Mouse (Mus musculus): ENCODE measurements around the gene Slc38a4. TPM values are rescaled to one million over a fixed set of nuclear protein-coding genes. Genes with fewer than 3 reads are reported as not detected.

Slc38a4 gene
- polyA plus RNA-seq, 1 experiment from 2014 or later = 20.5 TPM

DNA sequence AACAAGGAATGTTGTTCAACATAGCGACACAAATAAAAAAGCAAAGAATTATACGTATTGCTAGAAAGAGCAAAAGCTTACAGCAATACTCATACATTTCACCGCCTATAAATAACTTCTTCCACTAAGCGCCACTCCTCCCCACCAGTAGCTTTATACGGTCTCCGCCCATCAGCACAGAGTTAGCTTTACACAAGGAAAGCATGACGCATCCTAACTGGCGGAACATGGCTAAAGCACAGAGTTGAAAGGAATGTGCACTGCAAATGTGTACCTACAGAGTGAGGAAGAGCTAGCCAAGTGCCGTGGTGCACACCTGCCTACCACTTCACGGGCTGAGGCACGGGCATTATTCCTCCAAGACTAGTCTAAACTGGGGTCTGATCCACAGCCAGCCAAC lies 95.4 kb downstream of the Slc38a4 start:
- ATAC-seq (replicated peaks; ENCODE audit: low FRiP score) (no peak), DNase-seq (ENCODE audit: low spot score) (no peak)
- Histone ChIP-seq H3K9me3 (ENCODE audit: control insufficient read depth, low read length) (no peaks in the 10 kb centered on the region), H3K36me3 (ENCODE audit: control insufficient read depth, insufficient read depth, low read length) (no peaks in the 10 kb centered on the region), H3K4me3 (ENCODE audit: low read depth, low read length) (no peak overlapping the region), H3K4me1 (replicated peaks; ENCODE audit: control insufficient read depth, insufficient read depth, low read length) (no peaks in the 10 kb centered on the region), H3K27ac (ENCODE audit: low read depth, low read length) (no peak overlapping the region), H3K9ac (ENCODE audit: low read length) (no peak overlapping the region), H3K4me2 (ENCODE audit: low read depth, low read length, severe bottlenecking) (no peak overlapping the region), H3K27me3 (ENCODE audit: control insufficient read depth, insufficient read depth, low read length) (no peaks in the 10 kb centered on the region)
- WGBS = 95% methylated on average over 11 of the region's 11 CpGs

- Histone ChIP-seq H3K4me1 (replicated peaks; ENCODE audit: control insufficient read depth, insufficient read depth, low read length) (no peaks in the 10 kb centered on the region), H3K9me3 (ENCODE audit: control insufficient read depth, low read length) (no peaks in the 10 kb centered on the region), H3K36me3 (ENCODE audit: control insufficient read depth, insufficient read depth, low read length) (no peaks in the 10 kb centered on the region), H3K4me2 (ENCODE audit: low read depth, low read length, severe bottlenecking) (no peak overlapping the region), H3K27me3 (ENCODE audit: control insufficient read depth, insufficient read depth, low read length) (no peaks in the 10 kb centered on the region), H3K27ac (ENCODE audit: low read depth, low read length) (no peak overlapping the region), H3K4me3 (ENCODE audit: low read depth, low read length) (no peak overlapping the region), H3K9ac (ENCODE audit: low read length) (no peak overlapping the region)
- DNase-seq (ENCODE audit: low spot score) = no peak
- no peak for ATAC-seq (replicated peaks; ENCODE audit: low FRiP score)
- WGBS = 64% methylated on average over 2 of the region's 2 CpGs
Measured at GRCm38 (mm10) chr15:96959247-96959646, 96.5 kb downstream of the Slc38a4 start.

DNA sequence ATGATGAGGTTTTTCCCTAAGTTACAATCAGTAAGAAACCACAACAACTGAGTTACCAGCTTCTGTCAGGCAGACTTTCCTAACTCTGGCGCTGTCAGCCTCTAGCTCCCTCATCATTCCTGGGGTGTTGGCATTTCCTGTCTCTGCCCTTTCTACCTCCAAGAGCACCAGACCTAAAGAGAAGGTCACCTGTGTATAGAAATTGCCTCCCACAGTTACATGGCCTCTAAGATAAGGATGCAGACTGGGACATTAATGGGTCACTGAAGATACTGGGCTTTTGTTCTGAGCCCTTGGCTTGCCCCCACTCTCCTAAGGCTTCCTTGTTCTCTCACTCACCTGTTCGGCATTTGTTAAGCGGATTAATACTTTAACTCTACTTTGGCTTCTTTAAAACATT lies 99.1 kb downstream of the Slc38a4 start:
- no peaks in the 10 kb centered on the region for H3K9me3 ChIP-seq (ENCODE audit: control insufficient read depth, low read length)
- 82% methylated on average over 3 of the region's 3 CpGs for WGBS

DNA sequence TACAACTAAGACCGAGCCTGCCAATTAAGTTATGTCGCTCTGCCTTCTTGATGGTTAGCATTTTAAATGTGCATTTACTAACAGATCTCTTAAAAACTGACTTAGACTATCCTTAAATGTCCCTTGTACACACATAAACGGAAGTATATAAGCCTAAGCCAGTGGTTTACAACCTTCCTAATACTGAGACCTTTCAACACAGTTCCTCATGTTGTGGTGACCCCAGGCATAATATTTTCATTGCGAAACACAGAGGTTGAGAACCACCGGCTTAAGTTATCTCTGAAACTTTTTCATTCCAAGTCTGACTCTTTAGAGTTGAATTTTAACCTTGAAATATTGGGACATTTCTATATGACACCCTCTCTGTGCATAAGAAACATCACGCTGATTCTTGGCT lies 101.4 kb downstream of the Slc38a4 start:
- no peak for DNase-seq (ENCODE audit: low spot score)

More for the DNA sequence above, 99.1 kb downstream of the Slc38a4 start:
- ATAC-seq (replicated peaks; ENCODE audit: low FRiP score) (no peak), DNase-seq (ENCODE audit: low spot score) (no peak)
- Histone ChIP-seq H3K27me3 (ENCODE audit: control insufficient read depth, insufficient read depth, low read length) (no peaks in the 10 kb centered on the region), H3K4me1 (replicated peaks; ENCODE audit: control insufficient read depth, insufficient read depth, low read length) (no peaks in the 10 kb centered on the region), H3K36me3 (ENCODE audit: control insufficient read depth, insufficient read depth, low read length) (no peaks in the 10 kb centered on the region), H3K9ac (ENCODE audit: low read length) (no peak overlapping the region), H3K4me3 (ENCODE audit: low read depth, low read length) (no peak overlapping the region), H3K27ac (ENCODE audit: low read depth, low read length) (no peak overlapping the region), H3K4me2 (ENCODE audit: low read depth, low read length, severe bottlenecking) (no peak overlapping the region)

DNA sequence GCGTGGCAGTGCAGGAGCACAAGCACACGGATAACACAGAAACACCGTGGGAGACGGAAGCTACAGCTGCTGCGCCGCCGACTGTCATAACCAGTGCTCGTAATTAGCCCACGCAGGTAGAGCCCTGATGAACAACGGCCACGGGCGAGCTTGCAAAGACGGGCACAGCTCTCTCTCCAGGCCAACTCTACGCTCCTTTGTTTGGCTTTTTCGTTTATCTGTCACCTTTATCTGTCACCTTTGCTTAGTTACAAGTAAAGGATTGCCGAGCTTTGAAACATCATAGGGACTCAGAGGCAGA lies 101.9 kb downstream of the Slc38a4 start:
- no peaks in the 10 kb centered on the region for H3K9me3 ChIP-seq (ENCODE audit: control insufficient read depth, low read length)

More for the DNA sequence above, 101.4 kb downstream of the Slc38a4 start:
- Histone ChIP-seq H3K4me3 (ENCODE audit: low read depth, low read length) (no peak overlapping the region), H3K4me1 (replicated peaks; ENCODE audit: control insufficient read depth, insufficient read depth, low read length) (no peaks in the 10 kb centered on the region), H3K4me2 (ENCODE audit: low read depth, low read length, severe bottlenecking) (no peak overlapping the region), H3K27ac (ENCODE audit: low read depth, low read length) (no peak overlapping the region), H3K36me3 (ENCODE audit: control insufficient read depth, insufficient read depth, low read length) (no peaks in the 10 kb centered on the region), H3K9ac (ENCODE audit: low read length) (no peak overlapping the region), H3K27me3 (ENCODE audit: control insufficient read depth, insufficient read depth, low read length) (no peaks in the 10 kb centered on the region), H3K9me3 (ENCODE audit: control insufficient read depth, low read length) (no peaks in the 10 kb centered on the region)
- WGBS = 93% methylated on average over 6 of the region's 6 CpGs
- no peak for ATAC-seq (replicated peaks; ENCODE audit: low FRiP score)

DNA sequence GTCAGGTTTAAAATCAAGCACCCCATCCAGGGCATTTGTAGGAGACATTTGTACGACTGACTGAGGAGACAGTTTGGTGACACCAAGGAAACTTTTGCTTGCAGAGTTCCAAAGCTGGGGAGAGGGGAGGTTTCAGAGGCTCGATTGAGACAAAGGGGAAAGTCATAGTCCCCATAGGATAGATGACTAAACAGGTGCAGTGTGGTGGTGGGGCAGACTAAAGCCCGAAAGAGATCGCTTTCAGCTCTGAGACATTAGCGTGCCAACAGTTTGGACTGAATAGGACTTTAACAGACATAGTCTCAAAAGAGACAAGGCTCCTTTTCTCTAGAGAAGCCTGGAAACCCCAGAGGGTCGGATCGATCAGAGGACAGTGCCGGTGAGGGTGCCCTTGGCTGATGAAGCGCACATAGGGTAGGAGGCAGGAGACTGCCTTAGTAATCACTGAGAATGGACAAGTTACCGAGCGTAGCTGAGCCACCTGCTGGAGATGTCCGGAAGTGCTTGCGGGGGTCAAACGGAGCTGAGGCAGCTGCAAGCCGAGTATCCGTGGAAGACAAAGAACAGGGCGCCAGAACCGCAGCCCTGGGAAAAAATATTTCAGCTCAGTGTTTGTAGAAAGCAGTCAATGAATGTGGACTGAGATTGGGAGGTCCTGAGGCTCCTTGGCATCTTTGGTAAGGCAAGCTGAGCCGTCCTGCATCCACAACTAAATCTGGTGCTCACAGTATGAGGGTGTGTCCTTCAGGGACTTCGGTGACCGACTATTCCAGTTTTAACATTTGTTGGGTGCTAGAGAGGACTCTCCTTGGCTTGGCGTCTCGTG lies 102.4 kb downstream of the Slc38a4 start:
- WGBS = 34% methylated on average over 23 of the region's 23 CpGs
- Histone ChIP-seq H3K4me3 (ENCODE audit: low read depth, low read length) (peak overlapping the region; percentile 14), H3K27me3 (ENCODE audit: control insufficient read depth, insufficient read depth, low read length) (no peaks in the 10 kb centered on the region), H3K9ac (ENCODE audit: low read length) (peak overlapping the region; percentile 48), H3K36me3 (ENCODE audit: control insufficient read depth, insufficient read depth, low read length) (no peaks in the 10 kb centered on the region), H3K27ac (ENCODE audit: low read depth, low read length) (no peak overlapping the region), H3K4me1 (replicated peaks; ENCODE audit: control insufficient read depth, insufficient read depth, low read length) (no peaks in the 10 kb centered on the region), H3K4me2 (ENCODE audit: low read depth, low read length, severe bottlenecking) (peak overlapping the region; percentile 35), H3K9me3 (ENCODE audit: control insufficient read depth, low read length) (no peaks in the 10 kb centered on the region)
- DNase-seq (ENCODE audit: low spot score) = peak; percentile 90
- ATAC-seq (replicated peaks; ENCODE audit: low FRiP score) = peak; percentile 83

More for the DNA sequence above, 101.9 kb downstream of the Slc38a4 start:
- DNase-seq (ENCODE audit: low spot score) (no peak), ATAC-seq (replicated peaks; ENCODE audit: low FRiP score) (0 out of 2 replicates have a peak, but pooled peaks have one; percentile 27)
- Histone ChIP-seq H3K27me3 (ENCODE audit: control insufficient read depth, insufficient read depth, low read length) (no peaks in the 10 kb centered on the region), H3K27ac (ENCODE audit: low read depth, low read length) (no peak overlapping the region), H3K36me3 (ENCODE audit: control insufficient read depth, insufficient read depth, low read length) (no peaks in the 10 kb centered on the region), H3K9ac (ENCODE audit: low read length) (peak overlapping the region; percentile 48), H3K4me3 (ENCODE audit: low read depth, low read length) (peak overlapping the region; percentile 14), H3K4me2 (ENCODE audit: low read depth, low read length, severe bottlenecking) (peak overlapping the region; percentile 35), H3K4me1 (replicated peaks; ENCODE audit: control insufficient read depth, insufficient read depth, low read length) (no peaks in the 10 kb centered on the region)
- 61% methylated on average over 16 of the region's 16 CpGs for WGBS

DNA sequence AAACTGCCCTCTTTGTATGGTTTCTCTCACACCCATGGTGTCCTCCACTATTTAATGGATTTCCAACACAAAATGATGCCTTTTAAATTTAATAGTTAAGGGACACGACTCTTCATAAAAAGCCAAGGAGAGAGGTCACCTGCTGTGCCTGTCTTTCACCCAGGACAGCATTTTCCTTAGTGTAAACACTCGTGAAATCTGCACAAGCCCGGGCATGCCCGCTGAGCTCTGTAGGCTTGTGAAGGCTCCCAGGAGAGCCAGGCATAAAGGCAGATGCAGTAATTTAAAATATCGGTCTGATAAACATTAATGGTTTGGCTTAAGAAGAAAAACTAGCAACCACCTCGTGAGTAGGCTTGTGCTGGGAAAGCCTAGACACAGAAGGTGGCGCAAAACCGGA lies 103.3 kb downstream of the Slc38a4 start:
- no peaks in the 10 kb centered on the region for H3K9me3 ChIP-seq (ENCODE audit: control insufficient read depth, low read length)
- WGBS = 73% methylated on average over 8 of the region's 8 CpGs
- no peak for ATAC-seq (replicated peaks; ENCODE audit: low FRiP score)
- no peak for DNase-seq (ENCODE audit: low spot score)
- no peak overlapping the region for H3K27ac ChIP-seq (ENCODE audit: low read depth, low read length)
- no peaks in the 10 kb centered on the region for H3K36me3 ChIP-seq (ENCODE audit: control insufficient read depth, insufficient read depth, low read length)
- no peak overlapping the region for H3K4me3 ChIP-seq (ENCODE audit: low read depth, low read length)
- no peaks in the 10 kb centered on the region for H3K4me1 ChIP-seq (replicated peaks; ENCODE audit: control insufficient read depth, insufficient read depth, low read length)
- H3K9ac ChIP-seq (ENCODE audit: low read length) = no peak overlapping the region
- H3K4me2 ChIP-seq (ENCODE audit: low read depth, low read length, severe bottlenecking) = no peak overlapping the region
- H3K27me3 ChIP-seq (ENCODE audit: control insufficient read depth, insufficient read depth, low read length) = no peaks in the 10 kb centered on the region

- H3K27me3 ChIP-seq (ENCODE audit: control insufficient read depth, insufficient read depth, low read length) = no peaks in the 10 kb centered on the region
- no peaks in the 10 kb centered on the region for H3K36me3 ChIP-seq (ENCODE audit: control insufficient read depth, insufficient read depth, low read length)
- H3K9me3 ChIP-seq (ENCODE audit: control insufficient read depth, low read length) = no peaks in the 10 kb centered on the region
- H3K9ac ChIP-seq (ENCODE audit: low read length) = no peak overlapping the region
- no peak for ATAC-seq (replicated peaks; ENCODE audit: low FRiP score)
- no peak overlapping the region for H3K4me3 ChIP-seq (ENCODE audit: low read depth, low read length)
- WGBS = 39% methylated on average over 5 of the region's 5 CpGs
- no peaks in the 10 kb centered on the region for H3K4me1 ChIP-seq (replicated peaks; ENCODE audit: control insufficient read depth, insufficient read depth, low read length)
- no peak overlapping the region for H3K27ac ChIP-seq (ENCODE audit: low read depth, low read length)
- H3K4me2 ChIP-seq (ENCODE audit: low read depth, low read length, severe bottlenecking) = no peak overlapping the region
- no peak for DNase-seq (ENCODE audit: low spot score)
Measured at GRCm38 (mm10) chr15:96951783-96952182, 104.0 kb downstream of the Slc38a4 start.

GRCm38 (mm10) chr15:96948471-96948870 lies 107.3 kb downstream of the Slc38a4 start:
- 69% methylated on average over 6 of the region's 6 CpGs for WGBS
- no peak for DNase-seq (ENCODE audit: low spot score)

More at GRCm38 (mm10) chr15:96948471-96948870, 107.3 kb downstream of the Slc38a4 start:
- Histone ChIP-seq H3K9ac (ENCODE audit: low read length) (no peak overlapping the region), H3K4me2 (ENCODE audit: low read depth, low read length, severe bottlenecking) (no peak overlapping the region), H3K36me3 (ENCODE audit: control insufficient read depth, insufficient read depth, low read length) (no peaks in the 10 kb centered on the region), H3K4me1 (replicated peaks; ENCODE audit: control insufficient read depth, insufficient read depth, low read length) (no peaks in the 10 kb centered on the region), H3K27ac (ENCODE audit: low read depth, low read length) (no peak overlapping the region), H3K27me3 (ENCODE audit: control insufficient read depth, insufficient read depth, low read length) (no peaks in the 10 kb centered on the region), H3K9me3 (ENCODE audit: control insufficient read depth, low read length) (no peaks in the 10 kb centered on the region), H3K4me3 (ENCODE audit: low read depth, low read length) (no peak overlapping the region)
- ATAC-seq (replicated peaks; ENCODE audit: low FRiP score) = no peak
